ENCODE assay signal across 9 mouse cellular contexts in genomic region chr2:134976796-134977330, GRCm38 (mm10).
DNase-seq lines count a peak whose midpoint lies in the region; ATAC-seq and TF ChIP-seq lines count a peak whose summit lies in the region.
"Had no signal": no experiment of that assay in that cellular context is flagged by ENCODE, and none has a peak within 500 bp of the region (broad histone marks: within the 10 kb centered on the region; RNA-seq: fewer than 3 reads in every experiment).

No protein-coding gene starts in this region.

- H3K27me3 ChIP-seq in heart, embryonic 11.5 days (ENCODE audit: control insufficient read depth, insufficient read depth, low read length) = no peaks in the 10 kb centered on the region
- no peaks in the 10 kb centered on the region for H3K27me3 ChIP-seq in embryonic facial prominence, embryonic 14.5 days (replicated peaks; ENCODE audit: control insufficient read depth, insufficient read depth, low read length)
- H3K27me3 ChIP-seq in lung, postnatal 0 days (replicated peaks; ENCODE audit: insufficient read depth, low read length) = no peaks in the 10 kb centered on the region

- no peak for TF ChIP-seq EP300 in lung, postnatal 0 days (IDR thresholded peaks at IDR 0.05)

- H3K4me1 ChIP-seq in heart, embryonic 11.5 days (ENCODE audit: control insufficient read depth, insufficient read depth, low read length) = peaks cover 2% of the 10 kb centered on the region; the same call in 1 of the 2 replicates
- peaks cover 9% of the 10 kb centered on the region; the same call in 1 of the 2 replicates for H3K4me1 ChIP-seq in embryonic facial prominence, embryonic 14.5 days (ENCODE audit: control insufficient read depth, insufficient read depth, low read length)
- H3K4me1 ChIP-seq in lung, postnatal 0 days (ENCODE audit: insufficient read depth, low read depth, low read length) = no peaks in the 10 kb centered on the region; the same call in 1 of the 2 replicates

- no peak overlapping the region for H3K4me2 ChIP-seq in heart, embryonic 11.5 days
- no peak overlapping the region for H3K4me2 ChIP-seq in embryonic facial prominence, embryonic 14.5 days (ENCODE audit: low read depth, low read length)
- H3K4me2 ChIP-seq in lung, postnatal 0 days (replicated peaks; ENCODE audit: low read depth, low read length) = no peak overlapping the region

- no peak overlapping the region for H3K9ac ChIP-seq in heart, embryonic 11.5 days (ENCODE audit: low read depth, low read length)
- no peak overlapping the region for H3K9ac ChIP-seq in embryonic facial prominence, embryonic 14.5 days (ENCODE audit: low read depth, low read length)
- H3K9ac ChIP-seq in lung, postnatal 0 days (replicated peaks; ENCODE audit: low read depth) = no peak overlapping the region

- no peaks in the 10 kb centered on the region for H3K36me3 ChIP-seq in heart, embryonic 11.5 days (ENCODE audit: control insufficient read depth, insufficient read depth, low read length)
- no peaks in the 10 kb centered on the region for H3K36me3 ChIP-seq in embryonic facial prominence, embryonic 14.5 days (ENCODE audit: control insufficient read depth, insufficient read depth, low read length)
- H3K36me3 ChIP-seq in lung, postnatal 0 days (ENCODE audit: insufficient read depth, low read length) = no peaks in the 10 kb centered on the region

- H3K27ac ChIP-seq in heart, embryonic 11.5 days (ENCODE audit: low read depth, low read length) = no peak overlapping the region
- peak overlapping the region; percentile 44 for H3K27ac ChIP-seq in embryonic facial prominence, embryonic 14.5 days (replicated peaks; ENCODE audit: low read depth, low read length)
- H3K27ac ChIP-seq in lung, postnatal 0 days (ENCODE audit: low read length) = no peak overlapping the region

- no peak for ATAC-seq in heart, embryonic 11.5 days (replicated peaks; ENCODE audit: insufficient number of reproducible peaks, low FRiP score, low TSS enrichment)
- ATAC-seq in embryonic facial prominence, embryonic 14.5 days (ENCODE audit: low read depth) = peak; percentile 50; the same call in 1 of the 2 replicates
- no peak for ATAC-seq in lung, postnatal 0 days

- peak; percentile 9 for DNase-seq in heart, adult 8-10 months (ENCODE audit: low spot score)
- peak; percentile 62 for DNase-seq in brain, adult 2 months (ENCODE audit: low read depth, low spot score)
- peak; percentile 78 for DNase-seq in embryonic facial prominence, embryonic 14.5 days (ENCODE audit: low spot score)
- DNase-seq in liver = peak; percentile 17
- DNase-seq in lung, postnatal 0 days (ENCODE audit: low spot score) = no peak
- DNase-seq in embryo, embryonic 11 days = no peak
- no peak for DNase-seq in ovary, postnatal 36 days (ENCODE audit: low spot score)
- DNase-seq: thymus, adult 2 months had no signal

- no peaks in the 10 kb centered on the region for H3K9me3 ChIP-seq in heart, embryonic 11.5 days (replicated peaks; ENCODE audit: control insufficient read depth, low read length)
- H3K9me3 ChIP-seq in embryonic facial prominence, embryonic 14.5 days (ENCODE audit: control insufficient read depth, low read length) = no peaks in the 10 kb centered on the region
- no peaks in the 10 kb centered on the region for H3K9me3 ChIP-seq in lung, postnatal 0 days (ENCODE audit: low read length)

- 45% methylated on average over 3 of the region's 3 CpGs for WGBS in heart, embryonic 11.5 days (ENCODE audit: insufficient replicate concordance)
- 14% methylated on average over 3 of the region's 3 CpGs for WGBS in embryonic facial prominence, embryonic 14.5 days
- 38% methylated on average over 3 of the region's 3 CpGs for WGBS in lung, postnatal 0 days

- TF ChIP-seq CTCF in lung, postnatal 0 days (IDR thresholded peaks at IDR 0.05) = no peak

- H3K4me3 ChIP-seq in heart, embryonic 11.5 days (ENCODE audit: low read depth, low read length) = no peak overlapping the region
- H3K4me3 ChIP-seq in embryonic facial prominence, embryonic 14.5 days (ENCODE audit: low read depth, low read length) = no peak overlapping the region
- H3K4me3 ChIP-seq in lung, postnatal 0 days (ENCODE audit: low read depth, low read length) = no peak overlapping the region

Comparison
In these comparisons a context has a peak if more than half of its experiments do, and no peak if none do; other contexts are left out.
1. DNase-seq: peak in heart, adult 8-10 months (single experiment), brain, adult 2 months (single experiment), embryonic facial prominence, embryonic 14.5 days (single experiment) and liver (single experiment); none in lung, postnatal 0 days (single experiment), embryo, embryonic 11 days (single experiment) and ovary, postnatal 36 days (single experiment).